Mouse (Mus musculus) left cerebral cortex, adult 2 months (tissue): Measurements from ENCODE around the gene Cldn34a. TPM values are rescaled to one million over a fixed set of nuclear protein-coding genes. Genes with fewer than 3 reads are reported as not detected.
"Not testable (repeated sequence)": the region's sequence is repeated elsewhere in the genome, so short reads cannot be mapped to it uniquely, and the experiment has no call there.

ENCODE experiments used
- DNase-seq, 2 experiments: peaks; one replicate each; pipeline ENCODE4 v3.0.0; 2021 to 2022; ENCODE audit warnings: low spot score in 2 of 2, mixed read lengths in 1 of 2; ENCODE audit errors: extremely low spot score in 1 of 2
- H3K27ac ChIP-seq: fragments of 200-600 bp; 2 replicates; pipeline ENCODE4 v1.8.1; 2022
- H3K4me3 ChIP-seq: fragments of 200-600 bp; 2 replicates; pipeline ENCODE4 v1.8.1; 2022
- CTCF ChIP-seq: fragments of 200-600 bp; IDR thresholded peaks from 2 replicates; pipeline ENCODE4 v1.8.1; 2022; ENCODE audit warnings: antibody characterized with exemption, mild to moderate bottlenecking, moderate library complexity
- intact Hi-C: fragments of 180-260 bp; cut with DNase I; formaldehyde crosslinking; loops from one replicate; pipeline ENCODE4 v1.15.1; 2025
- long read RNA-seq, 2 experiments: library from polyadenylated mRNA; stranded (forward); transcript quantifications; one replicate each; pipeline ENCODE4 v2.0.0; 2021; ENCODE audit warnings: borderline mapping rate in 2 of 2
- total RNA-seq, 2 experiments: library from RNA; stranded (reverse); gene quantifications; 2 replicates each; pipeline ENCODE4 v1.2.3; 2021

The Cldn34a gene
- total RNA-seq, result not detected
- long read RNA-seq, experiment 1, result 0 reads
- long read RNA-seq, experiment 2, result 0 reads

- Histone ChIP-seq H3K27ac (no peak within 1 kb of the TSS), H3K4me3 (no peak within 1 kb of the TSS)
- no peak for TF ChIP-seq CTCF
- intact Hi-C loops, result no loop called here
- no peak for DNase-seq
Observed at GRCm38 (mm10) chrX:152563034-152563433, at the start of gene Cldn34a. Gene Cldn34a, plus strand, starts transcription at chrX:152563334.

- not testable (repeated sequence) for H3K27ac ChIP-seq, DNase-seq, H3K4me3 ChIP-seq
- intact Hi-C loops, result loop anchor here (10.0 kb wide), 1 partner anchor 104 kb away; no protein-coding TSS in a partner anchor
Observed at GRCm38 (mm10) chrX:152518611-152519010, 44.5 kb upstream of the Cldn34a start.

GRCm38 (mm10) chrX:152545736-152546135, 17.4 kb upstream of the Cldn34a start:
- intact Hi-C loops, result no loop called here
- DNase-seq, result no peak
- no peak for TF ChIP-seq CTCF

GRCm38 (mm10) chrX:152548180-152548579, 15.0 kb upstream of the Cldn34a start:
- no peak for DNase-seq
- intact Hi-C loops, result no loop called here
- H3K4me3 ChIP-seq, result no peak overlapping the region
- no peak for TF ChIP-seq CTCF
- H3K27ac ChIP-seq, result no peak overlapping the region

More at GRCm38 (mm10) chrX:152545736-152546135, 17.4 kb upstream of the Cldn34a start:
- H3K4me3 ChIP-seq, result no peak overlapping the region
- no peak overlapping the region for H3K27ac ChIP-seq

- intact Hi-C loops, result no loop called here
- H3K4me3 ChIP-seq, result no peak overlapping the region
- no peak overlapping the region for H3K27ac ChIP-seq
- no peak for TF ChIP-seq CTCF
- DNase-seq, result no peak
Observed at GRCm38 (mm10) chrX:152557446-152557845, 5.7 kb upstream of the Cldn34a start.

Other genes starting within 250 kb of the Cldn34a start
- 10 to 100 TPM; 52.7 to 56.0 TPM for gene Kantr, start 235.8 kb upstream of the Cldn34a start, total RNA-seq
- gene Tspyl2, start 220.9 kb upstream of the Cldn34a start, total RNA-seq, result 100 to 1,000 TPM; 105 to 116 TPM
- gene Gpr173, start 194.6 kb upstream of the Cldn34a start, total RNA-seq, result 10 to 100 TPM; 14.5 to 16.8 TPM
- 100 to 1,000 TPM in 1 of 2 experiments, 10 to 100 TPM in 1; 96.7 to 104 TPM for gene Shroom2, start 206.1 kb downstream of the Cldn34a start, total RNA-seq
- gene Gpr143, start 218.6 kb downstream of the Cldn34a start, total RNA-seq, result under 1 TPM in 1 of 2 experiments, not detected in 1; 0.28 TPM